Mouse (Mus musculus) embryonic fibroblast, embryonic 13.5 days (primary cell): ENCODE data around the gene Ttf1.

Experiments used
- CTCF ChIP-seq: IDR thresholded peaks from 2 replicates; pipeline ENCODE4 v1.5.1; 2011; ENCODE audit warnings: mild to moderate bottlenecking, control low read depth, low read length, moderate library complexity, borderline replicate concordance; ENCODE audit not compliant: insufficient read depth
- POLR2A ChIP-seq: IDR thresholded peaks from 2 replicates; pipeline ENCODE4 v1.6.1; 2011; ENCODE audit warnings: low read depth, mild to moderate bottlenecking, control low read depth, low read length, moderate library complexity

DNA sequence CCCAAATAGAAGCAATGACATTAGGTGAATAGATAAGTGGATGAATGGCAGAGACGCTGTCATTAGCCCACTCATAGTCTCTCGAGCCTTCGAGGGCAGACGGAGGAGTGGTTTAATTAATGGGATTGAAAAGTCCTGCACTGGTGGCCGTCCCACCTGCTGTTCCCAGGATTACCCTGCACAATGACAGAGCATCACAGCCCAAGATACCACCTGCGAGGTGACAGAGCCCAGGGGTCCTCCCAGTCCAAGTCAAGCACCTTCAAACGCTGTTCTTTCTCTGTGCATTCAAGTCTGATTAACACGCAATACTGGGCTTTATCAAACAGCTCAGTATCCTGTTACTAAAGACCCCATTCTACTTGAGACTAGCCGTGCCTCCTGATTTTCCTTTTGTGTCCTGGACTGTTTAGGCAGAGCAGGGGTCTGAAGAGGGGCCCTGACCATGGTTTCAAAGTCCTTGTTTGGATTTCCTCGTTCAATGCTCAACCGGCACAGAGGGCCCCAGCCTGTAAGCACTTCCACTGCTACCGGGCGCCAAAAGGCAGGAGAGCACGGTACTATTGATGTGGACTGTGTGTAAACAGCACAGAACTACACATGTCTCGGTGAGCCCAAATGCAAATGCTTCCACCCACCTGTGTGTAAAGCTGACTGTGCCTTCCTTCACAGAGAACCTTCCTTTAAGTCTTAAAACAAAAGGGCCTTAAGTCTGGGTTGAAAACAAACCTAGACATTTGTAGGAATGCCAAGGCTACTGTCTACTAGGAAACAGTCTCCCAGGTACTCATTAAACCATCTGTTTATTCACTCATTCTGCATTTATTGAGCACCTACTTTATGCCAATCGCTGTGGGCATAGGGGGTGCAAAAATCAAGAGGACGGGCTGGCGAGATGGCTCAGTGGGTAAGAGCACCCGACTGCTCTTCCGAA, 25.3 kb upstream of the Ttf1 start:
- no peak for TF ChIP-seq CTCF
- TF ChIP-seq POLR2A, result no peak
